Mouse (Mus musculus) adrenal gland, adult 8-10 months (tissue): ENCODE measurements around the gene Cacna1e. TPM values are rescaled to one million over a fixed set of nuclear protein-coding genes. Genes with fewer than 3 reads are reported as not detected.

Experiments
- DNase-seq: peaks from one replicate; pipeline ENCODE4 v3.0.0; 2022
- total RNA-seq, 4 experiments: library from RNA; stranded (reverse); gene quantifications; 2 replicates each; pipeline ENCODE4 v1.2.4; 2022

Cacna1e gene
- total RNA-seq, result under 1 TPM; 0.12 to 0.78 (median 0.50) TPM

DNA sequence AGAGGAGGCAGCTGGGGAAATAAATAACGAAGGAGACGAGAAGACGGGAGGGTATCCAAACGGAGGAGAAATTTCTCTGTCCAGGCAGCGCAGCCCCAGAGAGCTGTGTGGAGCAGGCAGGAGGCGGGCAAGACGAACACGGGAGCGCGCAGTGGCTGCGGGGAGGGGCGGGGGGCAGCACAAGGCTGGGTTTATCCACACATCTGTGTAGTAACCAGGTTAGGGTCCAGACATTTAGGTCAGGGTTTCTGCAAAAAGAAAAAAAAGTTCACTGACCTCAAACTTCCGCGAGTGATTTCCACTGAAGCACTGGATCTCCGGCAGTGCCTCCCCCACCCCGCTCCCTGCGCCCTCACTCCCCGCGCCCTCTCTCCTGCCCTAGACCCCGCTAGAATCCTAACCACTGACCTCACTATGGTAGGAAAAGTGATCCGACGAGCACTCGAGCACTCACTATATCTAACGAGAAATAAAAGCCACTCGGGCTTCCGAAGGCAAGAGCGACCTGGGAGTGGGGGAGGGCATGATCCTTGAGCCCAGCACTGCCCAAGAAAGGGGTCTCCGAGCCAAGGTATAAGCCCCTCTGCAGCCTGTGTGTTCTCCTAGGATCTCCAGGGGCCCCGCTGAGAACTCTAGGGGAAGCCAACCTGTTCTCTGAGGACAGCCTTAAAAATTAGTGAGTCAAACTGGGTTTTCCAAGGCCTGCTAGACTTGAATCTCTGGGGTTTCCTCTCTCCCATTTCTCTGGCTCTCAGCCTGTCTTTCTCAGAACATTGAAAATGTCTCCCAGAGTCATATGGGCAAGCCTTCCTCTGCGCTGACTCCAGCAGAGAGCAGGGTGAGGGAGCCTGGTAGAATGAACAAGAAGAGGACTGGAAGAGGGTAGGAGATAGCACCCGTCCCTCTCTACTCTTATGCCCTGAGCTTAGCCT lies at the start of gene Cacna1e:
Gene Cacna1e (minus strand): TSS at position 227 of the 932 bp plus-strand sequence.
- no peak for DNase-seq

DNA sequence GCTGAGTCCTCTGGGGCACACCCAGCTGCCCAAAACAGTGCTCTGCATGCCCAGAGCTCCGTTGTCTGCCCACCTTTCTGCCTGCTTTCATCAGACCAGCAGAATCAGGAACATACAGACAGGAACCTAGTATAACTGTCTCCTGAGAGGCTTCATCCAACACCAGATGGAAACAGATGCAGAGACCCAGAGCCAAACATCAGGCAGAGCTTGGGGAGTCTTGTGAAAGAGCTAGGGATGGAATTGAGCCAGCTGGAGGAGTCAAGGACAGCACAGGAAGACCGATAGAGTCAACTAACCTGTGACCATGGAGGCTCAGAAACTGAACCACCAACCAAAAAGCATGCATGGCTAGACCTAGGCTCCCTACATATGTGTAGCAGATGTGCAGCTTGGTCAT lies 34.1 kb upstream of the Cacna1e start:
- peak; percentile 13 for DNase-seq

DNA sequence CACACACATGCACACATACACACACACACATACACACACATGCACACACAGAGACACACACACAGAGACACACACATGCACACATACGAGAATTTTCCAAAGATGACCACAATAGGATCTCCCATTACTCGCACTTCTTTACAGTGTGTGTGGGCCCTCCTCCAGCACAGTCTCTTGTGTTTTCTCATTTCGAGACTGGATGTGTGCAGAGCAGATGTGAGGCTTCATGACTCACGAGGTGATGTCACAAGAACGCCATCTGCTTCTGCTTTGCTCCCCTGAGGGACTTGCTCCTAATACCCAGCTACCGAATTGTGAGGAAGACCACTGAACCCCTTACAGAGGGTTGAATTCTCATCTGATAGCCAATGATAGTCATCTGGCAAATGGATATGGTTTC lies 33.1 kb upstream of the Cacna1e start:
- no peak for DNase-seq

DNA sequence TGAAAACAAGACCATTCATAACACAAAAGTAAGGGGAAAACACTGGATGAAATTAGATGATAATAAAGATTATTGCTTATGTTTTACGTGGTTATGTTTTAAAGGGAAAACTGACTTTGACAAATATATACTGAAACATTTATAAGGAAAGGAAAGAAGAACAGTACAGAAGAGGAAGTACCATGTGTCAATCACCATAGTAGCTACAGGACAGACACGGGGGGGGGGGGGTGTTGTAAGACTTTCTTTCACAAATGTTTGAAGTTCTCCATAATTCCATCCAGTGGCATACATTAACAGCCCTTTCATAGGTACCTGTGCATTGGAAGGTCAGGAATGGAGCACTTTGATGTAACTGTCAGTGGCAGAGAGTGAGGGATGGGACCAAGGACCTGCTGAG lies 25.3 kb upstream of the Cacna1e start:
- no peak for DNase-seq

DNA sequence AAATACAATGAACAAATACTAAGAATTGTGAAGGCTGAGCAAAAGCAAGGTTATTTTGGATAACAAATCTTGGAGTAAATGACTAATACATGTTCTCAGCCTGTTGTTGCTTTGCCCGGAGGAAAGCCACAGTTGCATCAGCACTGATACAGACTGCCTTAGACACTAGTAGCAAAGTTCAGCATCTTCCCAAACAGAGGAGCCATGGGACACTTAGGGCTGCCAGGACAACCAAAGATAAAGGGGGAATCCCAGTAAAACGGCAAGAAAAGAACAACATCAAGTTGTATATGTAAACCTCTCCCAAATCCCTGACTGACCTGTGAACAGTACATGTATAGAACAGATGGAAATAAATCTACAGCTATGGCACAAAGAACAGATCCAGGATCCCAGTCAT lies 13.1 kb upstream of the Cacna1e start:
- DNase-seq, result no peak

DNA sequence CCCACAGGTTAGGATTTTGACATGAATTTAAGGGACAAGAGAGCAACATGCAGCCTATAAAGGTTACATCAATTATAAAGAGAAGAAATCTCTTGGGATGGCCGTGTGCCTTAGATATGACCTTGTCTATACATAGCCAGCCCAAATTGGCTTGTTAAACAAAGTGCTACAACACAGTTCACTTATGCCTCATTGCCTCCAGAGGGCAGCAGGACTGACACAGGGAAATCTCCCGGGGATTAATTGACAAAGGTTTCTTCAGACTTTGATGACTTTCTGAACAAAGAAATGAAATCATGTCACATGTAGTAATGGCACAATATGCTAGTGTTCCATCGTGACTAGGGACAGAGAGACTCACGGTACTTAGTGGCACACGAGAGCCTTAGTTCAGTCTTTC lies 5.9 kb upstream of the Cacna1e start:
- no peak for DNase-seq

DNA sequence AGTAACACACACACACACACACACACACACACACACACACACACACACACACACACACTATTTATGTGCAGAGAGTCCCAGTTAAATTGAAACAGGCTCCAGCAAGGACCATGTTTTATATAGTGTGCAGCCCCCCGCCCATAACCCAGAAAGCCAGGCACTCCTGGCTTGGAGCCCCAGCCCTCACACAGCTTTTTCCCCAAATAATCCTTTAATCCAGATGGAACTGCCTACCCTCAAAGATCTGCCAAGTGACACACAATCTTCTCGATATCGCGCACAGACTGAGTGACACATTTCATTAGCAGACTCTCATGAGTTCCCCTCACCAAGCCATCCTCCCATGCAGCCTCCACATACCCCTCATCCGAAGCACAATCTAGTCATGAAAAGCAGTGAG lies 4.2 kb upstream of the Cacna1e start:
- DNase-seq, result no peak

DNA sequence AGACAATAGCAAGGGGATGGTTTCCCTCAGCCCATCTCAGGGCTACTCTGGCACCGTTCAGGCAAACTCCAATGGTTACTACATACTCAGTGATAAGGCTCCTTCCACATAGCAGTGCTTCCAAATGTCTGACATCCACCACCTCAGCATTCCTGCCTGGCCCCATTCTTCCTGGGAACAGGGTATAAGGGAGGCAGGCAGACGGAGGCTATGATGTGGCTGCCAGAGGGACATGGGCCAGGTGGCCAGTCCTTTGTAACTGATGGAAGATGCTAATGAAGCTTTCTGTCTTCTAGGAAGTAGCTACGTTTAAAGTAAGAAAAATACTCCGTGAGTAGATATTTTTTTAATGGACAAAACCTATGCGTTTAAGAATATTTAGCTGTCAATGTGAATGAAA lies 3.7 kb upstream of the Cacna1e start:
- no peak for DNase-seq

DNA sequence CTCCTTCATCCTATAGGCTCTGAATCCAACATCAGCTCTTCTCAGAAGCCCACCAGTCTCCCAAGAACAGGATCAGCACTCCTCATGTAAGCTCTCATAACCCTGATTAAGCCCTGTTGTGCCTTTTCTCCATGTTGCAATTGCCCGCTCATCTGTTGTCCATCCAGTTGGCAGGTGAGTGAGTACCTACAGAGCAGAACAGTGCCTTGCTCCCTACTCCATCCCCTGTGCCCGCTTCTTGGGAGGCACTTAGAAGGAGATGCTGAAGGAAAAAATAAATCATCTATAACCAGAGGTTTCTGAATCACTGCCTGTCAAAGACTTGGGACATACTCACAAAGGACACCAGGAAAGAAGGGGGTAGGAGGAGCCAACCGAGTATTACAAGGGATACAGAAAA lies 3.2 kb upstream of the Cacna1e start:
- DNase-seq, result no peak

DNA sequence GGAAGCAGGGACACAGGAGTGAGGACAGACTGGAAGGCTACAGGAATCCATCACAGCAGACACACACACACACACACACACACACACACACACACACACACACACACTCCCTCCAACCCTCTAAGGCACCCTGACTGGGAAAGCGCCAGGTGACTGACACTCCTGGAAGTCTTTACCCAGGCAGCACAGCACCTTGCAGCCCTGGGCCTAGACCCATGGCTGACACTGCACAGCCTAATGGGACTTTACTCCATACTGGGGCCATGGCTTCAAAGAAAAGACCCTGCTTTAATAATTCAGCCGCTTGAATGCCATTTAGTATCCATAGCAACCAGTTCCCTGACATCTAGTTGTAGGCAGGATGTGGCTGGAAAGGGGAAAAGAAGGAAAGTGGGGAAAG lies 2.3 kb upstream of the Cacna1e start:
- DNase-seq, result no peak

DNA sequence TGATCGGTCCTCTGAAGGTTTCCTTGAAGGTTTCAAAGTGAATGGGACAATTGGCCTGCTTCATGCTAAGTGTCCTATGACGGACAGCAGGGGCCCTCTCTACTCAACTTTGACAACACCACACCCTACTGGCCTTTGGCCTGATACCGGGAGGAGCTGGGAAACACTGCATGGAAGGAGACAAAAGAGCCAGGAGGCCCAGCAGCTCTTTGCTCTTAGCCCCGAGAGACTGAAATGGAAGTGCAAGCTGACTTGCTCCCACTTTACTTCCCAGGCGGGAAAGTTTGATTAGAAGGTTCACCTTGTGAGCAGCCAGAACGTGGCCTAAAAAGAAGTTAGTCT lies 877 bp upstream of the Cacna1e start:
- DNase-seq, result no peak

DNA sequence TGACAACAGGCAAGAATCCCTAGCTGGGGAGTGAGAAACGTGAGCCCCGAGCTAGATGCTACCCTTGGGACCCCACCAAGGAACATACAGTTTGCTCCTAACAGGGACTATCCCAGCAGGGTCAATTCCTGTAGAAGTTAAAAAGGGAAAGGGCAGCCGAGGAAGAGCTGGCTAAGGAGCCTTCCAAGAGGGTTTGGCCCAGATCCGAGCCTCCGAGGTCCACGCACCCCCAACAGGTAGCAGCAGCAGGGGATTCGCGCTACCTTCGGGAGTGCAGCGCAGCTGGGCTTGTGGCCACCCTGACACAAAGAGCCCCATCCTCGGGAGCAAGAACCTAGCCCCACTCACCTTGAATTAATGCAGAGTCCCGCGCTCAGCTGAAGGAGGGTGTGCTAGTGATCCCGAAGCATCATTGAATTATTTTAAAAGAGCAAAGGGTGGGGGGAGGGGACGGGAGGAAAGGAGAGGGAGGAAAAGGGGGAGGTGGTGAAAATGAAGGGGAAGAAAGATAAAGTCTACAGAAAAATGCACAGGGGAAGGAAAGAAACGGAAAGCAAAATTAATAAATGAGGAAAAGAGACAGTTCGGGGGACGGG lies 607 bp downstream of the Cacna1e start:
- no peak for DNase-seq

DNA sequence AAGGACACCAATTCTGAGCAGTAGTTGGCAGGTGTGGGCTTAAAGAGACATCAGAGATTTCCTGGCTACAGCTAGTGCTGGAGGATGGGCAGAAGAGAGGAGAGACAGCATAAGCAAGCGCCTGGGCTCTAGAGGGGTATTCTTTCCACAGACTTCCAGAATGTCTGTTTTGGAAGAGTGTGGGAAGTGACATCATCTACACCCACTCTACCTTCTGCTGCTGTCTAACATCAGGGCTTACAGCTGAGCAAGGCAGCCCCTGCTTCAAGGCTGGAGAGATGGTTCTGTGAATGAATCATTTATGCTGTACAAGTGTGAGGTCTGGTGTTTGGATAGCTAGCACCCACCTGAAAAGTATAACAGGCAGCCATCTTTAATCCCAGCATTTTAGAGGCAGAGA lies 18.3 kb downstream of the Cacna1e start:
- no peak for DNase-seq

DNA sequence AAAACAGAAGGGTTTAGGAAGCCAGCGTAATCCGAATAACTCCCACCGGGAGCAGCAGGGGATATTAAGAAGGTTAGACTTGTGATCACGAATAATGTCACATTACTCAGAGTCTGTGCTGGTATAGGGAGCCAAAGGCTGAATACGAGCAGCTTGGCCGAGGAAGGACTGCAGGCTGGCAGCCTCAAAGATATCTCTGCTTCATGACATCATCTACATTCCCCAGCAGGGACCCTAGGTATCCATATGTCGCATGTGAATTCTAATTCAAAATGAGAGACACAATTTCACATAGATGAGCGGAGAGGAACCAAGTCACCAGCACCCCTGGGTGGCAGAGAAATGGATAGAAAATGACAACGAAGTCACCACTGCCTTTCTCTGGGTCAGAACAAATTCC lies 22.9 kb downstream of the Cacna1e start:
- DNase-seq, result no peak

DNA sequence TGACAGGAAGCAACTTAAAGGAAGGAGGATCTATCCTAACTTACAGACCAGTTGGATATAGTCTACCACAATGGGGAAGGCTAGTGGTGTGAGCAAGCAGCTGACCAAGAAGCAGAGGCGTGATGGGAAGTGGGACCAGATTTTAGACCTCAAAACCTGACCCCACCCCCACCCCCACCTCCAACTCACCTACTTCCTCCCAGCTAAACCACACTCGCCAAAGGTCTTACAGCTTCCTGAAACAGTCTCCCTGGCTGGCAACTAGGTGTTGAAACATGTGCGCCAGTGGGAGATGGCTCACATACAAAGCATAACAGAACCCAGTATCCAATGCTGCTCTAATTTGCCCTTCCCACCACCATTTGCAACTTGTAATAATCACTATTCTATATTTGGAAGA lies 29.7 kb downstream of the Cacna1e start:
- DNase-seq, result no peak

DNA sequence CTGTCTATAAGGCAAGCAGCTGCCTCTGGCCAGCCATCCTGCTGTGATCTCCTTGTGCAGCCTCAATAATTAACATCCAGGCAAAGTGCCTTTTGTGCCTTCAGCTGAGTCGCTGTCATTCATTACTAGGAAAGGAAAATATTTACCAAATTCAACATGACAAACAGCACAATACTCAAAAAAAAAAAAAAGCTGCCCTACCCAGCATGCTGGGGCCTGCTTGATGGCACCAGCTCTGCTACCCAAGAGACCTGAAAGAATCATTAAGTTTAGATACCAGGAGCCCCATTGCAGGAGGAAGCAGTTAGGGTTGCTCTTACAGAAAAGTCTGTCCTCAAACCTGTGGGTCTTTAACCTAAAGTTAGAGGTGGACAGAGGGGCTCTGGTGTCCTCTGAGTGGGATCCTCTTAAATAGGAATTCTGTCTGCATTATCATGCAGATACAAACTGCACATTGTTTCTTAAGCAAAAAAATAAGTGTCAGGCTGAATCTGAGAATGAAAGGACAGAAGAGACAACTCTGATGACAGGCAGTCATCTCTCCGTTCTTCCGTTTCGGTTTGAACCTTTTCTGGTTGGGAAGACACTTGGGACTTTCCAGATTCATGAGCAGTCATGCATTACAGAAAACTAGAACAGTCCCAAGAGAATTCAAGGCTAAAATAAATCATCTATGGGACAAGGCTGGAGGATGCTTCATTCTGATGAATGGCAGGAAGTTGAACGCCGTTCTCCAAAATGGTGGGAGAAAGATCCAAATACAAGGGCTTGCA lies 33.6 kb downstream of the Cacna1e start:
- no peak for DNase-seq

DNA sequence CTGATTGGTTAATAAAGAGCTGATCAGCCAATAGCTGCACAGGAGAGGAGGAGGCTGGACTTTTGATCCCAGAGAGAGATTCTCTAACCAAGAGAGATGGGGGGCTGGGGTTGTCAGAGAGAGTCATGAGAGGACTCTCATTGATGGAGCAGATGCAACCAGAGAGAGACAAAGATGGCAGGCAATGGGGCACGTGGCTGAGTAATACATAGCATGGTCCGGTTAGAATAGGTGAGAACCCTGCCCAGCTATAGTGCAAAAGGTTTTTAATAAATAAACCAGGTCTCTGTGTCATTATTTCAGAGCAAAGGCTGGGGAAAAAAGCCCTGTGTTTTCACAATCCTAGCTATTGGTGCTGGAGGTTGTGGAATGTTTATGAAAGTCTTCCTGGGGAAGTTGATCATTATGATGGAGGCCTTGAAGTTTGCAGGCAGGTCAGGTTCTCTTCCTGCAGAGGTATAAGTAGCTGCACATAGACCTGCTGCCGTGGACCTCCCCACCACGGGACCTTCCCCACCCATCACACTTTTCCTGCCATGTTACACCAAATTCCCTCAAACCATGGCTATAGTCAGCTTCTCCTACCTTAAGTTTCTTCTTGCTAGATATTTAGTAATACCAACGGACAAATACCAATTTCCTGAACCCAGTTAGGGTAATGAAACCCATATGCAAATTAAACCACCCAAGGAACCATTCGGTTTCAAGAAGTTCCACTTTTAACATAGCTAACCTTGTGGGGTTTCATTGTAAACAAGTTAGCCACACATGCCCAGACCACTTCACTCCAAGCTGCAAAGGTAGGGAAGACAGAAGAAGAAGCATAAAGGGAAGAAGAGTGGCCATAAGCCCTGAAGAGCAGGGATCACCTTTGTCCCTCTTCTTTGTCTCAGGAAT lies 35.4 kb downstream of the Cacna1e start:
- no peak for DNase-seq

DNA sequence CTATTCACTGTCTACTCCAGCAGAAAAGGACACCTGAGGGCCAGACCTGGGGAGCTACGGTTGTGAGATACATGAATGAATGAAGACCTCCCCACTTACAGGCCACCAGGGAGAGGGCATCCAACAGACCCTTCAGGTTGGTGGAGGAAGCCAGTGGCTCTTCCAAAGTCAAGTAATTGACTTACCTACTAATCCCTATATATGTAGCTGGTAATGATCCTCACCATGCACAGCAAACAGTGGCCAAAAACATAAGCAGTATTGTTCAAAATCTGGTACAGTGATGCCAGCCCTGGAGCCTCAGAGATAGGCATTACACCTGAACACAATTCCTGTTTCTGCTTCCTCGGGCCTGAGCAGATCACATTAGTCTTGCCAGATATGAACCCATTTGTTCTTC lies 37.4 kb downstream of the Cacna1e start:
- no peak for DNase-seq

DNA sequence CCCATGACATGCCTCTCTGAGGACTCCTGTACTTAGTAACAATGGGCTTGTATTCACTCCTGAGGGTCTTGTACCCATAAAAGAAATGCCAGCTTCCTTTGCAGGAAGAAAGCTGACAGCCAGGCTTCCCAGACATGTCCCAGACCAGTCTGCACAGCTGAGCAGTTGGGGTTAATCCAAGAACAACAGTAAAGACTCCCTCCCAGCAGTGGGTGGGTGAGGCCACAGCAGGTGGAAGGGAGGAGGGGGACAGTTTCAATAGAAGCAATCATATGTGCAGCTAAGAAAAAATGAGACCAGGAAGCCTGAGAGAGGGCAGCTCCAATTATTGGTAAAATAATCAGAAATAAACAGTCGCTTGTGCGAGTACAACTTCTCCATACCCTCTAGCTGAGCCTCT lies 40.9 kb downstream of the Cacna1e start:
- no peak for DNase-seq

DNA sequence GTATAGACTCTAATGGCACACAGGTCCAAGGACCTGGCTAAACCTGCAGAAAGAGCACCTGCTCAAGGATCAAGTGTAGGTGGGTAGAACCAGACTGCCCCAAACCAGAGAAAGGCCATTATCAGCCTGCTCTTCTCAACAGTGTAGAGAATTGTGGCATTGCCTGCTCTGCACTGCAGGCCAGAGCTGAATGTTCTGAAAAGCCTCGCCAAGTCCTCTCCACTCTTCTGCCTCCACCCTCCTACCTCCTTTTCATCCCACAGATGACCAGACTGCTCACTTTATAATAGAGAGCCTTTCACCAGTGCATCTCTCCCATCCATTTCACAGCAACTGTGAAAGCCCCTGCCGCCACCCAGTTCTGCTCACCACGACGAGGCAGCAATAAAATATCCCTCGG lies 42.0 kb downstream of the Cacna1e start:
- DNase-seq, result no peak

DNA sequence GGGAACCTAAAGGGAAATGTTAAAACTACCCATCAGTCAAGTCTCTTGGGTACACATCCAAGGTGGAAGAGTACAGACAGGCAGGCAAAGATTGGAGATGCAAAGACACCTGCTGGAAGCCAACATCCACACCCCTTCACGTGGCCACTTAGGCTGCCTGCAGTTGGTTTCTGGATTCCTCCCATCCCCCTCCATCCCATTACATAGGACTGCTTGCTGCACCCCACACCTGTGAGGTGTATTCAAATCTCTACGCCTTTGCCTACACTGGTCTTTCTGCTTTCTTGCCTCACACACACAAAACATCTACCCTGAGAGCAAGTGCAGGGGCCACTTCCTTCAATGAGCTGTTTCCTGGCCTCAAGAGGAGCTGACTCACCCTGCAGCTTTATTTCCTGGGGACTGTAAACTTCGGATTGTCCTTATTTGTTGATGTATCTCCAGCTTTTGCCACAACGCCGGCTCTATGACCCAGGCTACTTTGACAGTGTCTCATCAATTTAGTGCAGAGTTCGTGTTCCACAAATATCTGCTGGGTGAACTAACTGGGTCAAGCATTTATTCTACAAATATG lies 43.2 kb downstream of the Cacna1e start:
- no peak for DNase-seq

DNA sequence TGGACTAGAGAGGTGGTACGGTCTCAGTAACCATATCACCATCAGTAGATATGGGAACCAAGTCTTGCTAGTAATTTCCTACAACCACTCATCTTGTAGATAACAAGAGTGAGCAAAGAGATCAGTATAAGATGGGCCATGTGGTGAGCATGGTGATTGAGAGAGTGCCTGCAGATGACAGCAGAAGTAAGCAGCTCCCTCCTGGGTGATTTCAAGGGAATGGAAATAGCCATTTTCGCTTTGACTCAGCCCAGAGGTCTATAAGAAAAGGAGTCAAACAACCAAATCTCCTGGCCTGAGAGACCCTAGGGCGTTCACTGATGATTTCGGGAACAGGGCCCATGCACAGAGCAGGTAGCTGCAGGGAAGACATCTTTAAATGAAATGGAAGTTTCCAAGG lies 45.0 kb downstream of the Cacna1e start:
- no peak for DNase-seq
